Mouse (Mus musculus) urinary bladder, postnatal 14 days (tissue): ENCODE data around the gene Kcnj13.

ENCODE experiments used
- DNase-seq: peaks from one replicate; pipeline ENCODE4 v3.0.0; 2021; ENCODE audit warnings: low spot score

The Kcnj13 gene

DNA sequence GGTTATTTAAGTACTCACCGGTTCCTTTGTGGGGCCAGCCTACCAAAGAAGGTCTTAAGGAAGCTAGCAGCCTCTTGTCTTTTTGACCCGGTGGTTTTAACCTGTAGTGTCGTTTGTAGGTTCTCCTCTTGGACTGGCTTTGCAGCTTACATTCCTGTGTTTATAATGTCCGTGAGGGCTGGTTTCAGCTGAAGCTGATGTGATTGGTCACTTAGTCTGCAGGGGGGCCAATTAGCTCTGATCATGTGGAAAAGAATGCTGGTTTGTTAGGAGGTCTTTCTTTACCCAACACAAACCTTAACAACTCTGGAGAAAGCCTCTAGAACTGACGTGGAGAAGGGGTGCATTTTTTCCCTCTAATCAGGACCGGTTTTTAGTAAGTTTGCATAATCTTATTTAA, at the start of gene Kcnj13:
TSS of gene Kcnj13 (minus strand) at position 136 of the 400 bp plus-strand sequence.
- no peak for DNase-seq

DNA sequence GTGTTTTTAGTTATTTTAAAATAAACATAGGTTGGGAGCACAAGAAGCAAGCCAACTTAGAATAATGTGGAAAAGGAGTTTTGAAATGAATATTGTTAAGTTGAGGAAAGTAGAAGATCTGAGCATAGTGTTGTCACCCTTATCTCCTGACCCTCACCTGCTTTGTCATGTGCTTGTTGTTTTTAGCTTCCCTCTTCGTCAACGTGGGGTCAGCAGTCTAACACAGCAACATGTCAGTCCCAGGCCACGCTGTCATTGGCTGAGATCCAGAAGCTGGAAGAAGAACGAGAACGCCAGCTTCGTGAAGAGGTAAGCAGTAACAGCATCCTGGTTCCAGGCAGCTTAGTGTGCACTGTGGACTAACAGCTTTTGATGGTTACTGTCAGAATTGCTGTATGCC, 42.1 kb upstream of the Kcnj13 start:
- no peak for DNase-seq

DNA sequence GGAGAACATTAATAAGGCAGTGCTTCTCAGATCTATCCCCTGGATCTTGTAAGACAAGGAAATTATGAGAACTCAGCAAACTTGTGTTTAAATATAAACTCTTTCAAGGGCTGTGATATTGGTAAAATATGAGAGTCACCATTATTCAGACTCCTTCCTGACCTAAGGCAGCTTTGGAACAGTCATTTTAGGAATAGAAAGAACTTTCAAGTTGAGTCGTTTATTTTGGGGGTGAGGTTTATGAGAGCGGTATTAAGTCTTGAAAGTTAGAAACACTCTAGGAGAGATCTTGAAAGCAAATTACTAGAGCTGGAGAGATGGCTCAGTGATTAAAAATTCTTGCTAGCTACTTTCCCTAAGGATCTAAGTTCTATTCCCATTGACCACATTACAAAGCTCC, 40.6 kb upstream of the Kcnj13 start:
- no peak for DNase-seq

DNA sequence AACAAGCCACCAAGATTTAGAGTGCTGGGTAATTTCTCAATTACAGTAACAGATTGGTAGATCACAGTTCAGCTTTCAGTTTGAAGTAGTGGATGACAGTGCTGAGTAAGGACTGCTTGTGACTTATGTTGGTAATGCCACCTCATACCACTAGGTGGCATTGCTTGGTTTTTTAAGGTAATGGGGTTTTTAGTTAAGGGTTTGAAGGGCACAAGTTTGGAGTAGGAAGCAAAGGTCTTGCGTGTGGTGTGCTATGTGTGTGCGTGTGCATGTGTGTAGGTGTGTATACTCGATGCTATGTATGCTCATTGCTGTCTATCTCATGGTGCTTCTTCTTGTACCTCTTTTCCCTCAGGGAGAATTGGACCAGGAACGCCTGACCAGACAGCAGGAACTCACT, 24.2 kb upstream of the Kcnj13 start:
- DNase-seq, result no peak

DNA sequence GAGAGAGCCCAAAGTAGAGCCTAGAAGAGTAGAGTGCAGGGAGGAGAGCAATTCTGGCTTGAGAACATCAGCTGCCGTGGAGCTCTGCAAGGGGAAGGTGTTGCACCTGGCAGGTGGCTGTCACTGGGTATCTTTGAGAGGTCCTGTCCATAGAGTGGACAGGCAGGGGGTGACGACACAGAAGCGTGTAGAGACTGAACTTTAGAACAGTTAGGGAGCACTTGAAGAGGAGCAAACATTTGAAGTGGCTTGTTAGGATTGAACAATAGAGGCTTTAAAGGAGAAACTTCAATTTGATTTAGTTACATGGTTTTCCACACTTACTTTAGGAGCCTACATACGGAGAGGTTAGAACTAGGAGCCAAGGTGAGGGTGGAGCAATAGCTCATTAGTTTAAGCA, 14.9 kb upstream of the Kcnj13 start:
- DNase-seq, result no peak

DNA sequence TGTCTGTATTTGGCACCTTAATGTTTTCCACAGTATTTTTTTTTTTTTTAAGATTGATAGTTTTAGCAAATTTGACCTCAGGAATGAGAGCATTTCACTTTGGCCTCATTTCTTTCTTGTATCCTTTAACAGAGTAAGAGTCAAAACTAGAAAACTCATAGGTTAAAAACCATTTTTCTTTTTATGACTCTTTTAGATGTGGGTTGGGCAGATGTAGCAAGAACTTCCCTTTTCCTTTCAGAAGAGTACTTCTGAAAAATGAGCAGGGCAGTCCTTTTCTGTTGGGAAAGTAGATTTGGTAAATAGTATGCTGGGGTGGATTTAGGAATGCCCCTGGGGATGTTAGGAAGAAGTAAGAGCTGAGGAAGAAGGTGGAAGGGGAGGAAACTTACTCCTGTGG, 11.5 kb upstream of the Kcnj13 start:
- no peak for DNase-seq

DNA sequence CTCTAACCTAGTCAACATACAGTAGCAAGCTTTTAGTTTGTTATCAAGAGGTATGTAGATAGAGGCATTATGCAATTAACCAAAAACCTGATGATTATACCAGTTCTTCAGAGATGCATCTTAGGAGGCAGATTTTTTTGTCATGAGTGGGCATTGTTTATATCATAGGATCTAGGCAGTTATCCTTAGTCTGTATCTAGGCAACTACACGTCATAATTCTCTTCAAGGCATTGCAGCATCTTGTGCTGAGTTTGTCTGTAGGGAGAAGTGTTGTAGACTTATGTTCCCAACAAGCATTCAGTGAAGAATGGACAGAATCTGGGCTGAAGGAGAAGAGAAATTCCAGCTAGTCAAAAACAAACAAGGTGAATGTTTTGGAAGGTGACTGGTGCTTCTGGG, 10.2 kb upstream of the Kcnj13 start:
- DNase-seq, result no peak

DNA sequence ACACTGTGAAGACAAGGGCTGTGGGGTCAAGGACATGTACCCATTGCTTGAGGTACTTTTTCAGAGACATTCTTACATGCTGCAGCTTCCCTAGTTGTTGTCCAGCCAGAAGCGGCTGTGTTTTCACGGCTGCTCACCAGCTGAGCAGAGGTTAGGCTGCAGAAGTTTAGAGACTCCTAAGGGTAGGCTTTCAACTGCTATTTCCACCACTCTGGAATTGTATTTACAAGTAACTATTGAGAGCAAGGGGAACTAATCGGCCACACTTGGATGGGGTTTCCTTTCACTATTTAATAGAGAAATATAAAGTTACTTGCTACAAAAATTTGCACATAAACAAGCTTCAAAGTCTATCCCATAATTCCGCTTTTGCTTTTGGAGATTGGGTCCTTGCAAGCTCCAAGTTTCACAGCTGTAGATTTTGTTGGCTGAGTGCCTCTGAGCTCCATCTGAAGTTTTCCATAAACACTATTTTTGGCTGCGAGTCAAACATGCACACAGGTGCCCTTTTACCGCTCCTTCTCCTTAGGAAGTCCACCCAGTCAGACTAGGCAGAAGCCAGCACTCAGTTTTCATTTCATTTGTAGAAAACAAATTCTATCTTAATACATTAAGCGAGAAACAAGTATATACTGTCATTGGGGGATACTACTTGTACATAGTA, 2.5 kb upstream of the Kcnj13 start:
- DNase-seq, result no peak

DNA sequence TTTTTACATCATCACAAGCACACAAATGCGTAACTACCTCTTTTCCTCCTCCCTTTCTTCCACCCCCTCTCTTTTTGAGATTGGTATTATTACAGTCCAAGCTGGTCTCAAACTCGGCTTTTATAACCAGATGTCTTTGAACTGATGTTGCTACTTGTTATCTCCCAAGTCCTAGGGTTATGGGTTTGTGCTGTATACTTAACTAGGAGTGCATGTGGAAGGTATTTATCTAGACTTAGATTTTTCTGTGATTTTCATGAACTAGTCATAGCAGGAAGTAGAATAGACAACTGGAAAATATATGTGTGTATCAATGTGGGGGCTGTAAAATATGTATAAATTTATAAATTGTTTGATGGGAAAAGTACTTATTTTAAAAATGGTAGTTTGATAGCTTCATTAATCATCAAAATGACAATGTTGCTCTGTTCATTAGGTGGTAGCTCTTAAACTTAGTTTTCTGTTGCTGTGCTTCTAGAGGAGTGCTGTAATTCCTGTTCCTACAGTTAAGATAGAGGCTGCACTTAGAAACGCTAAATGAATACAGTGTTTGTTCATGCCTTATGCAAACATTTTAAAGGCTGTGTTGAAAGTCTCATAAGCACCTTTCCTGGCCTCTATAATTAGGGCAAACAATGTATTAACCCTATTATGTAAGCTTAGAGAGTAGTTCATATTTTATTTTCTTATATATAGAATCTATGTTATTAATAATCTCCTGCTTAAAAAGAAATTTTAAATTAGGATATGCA, 909 bp downstream of the Kcnj13 start:
- no peak for DNase-seq

DNA sequence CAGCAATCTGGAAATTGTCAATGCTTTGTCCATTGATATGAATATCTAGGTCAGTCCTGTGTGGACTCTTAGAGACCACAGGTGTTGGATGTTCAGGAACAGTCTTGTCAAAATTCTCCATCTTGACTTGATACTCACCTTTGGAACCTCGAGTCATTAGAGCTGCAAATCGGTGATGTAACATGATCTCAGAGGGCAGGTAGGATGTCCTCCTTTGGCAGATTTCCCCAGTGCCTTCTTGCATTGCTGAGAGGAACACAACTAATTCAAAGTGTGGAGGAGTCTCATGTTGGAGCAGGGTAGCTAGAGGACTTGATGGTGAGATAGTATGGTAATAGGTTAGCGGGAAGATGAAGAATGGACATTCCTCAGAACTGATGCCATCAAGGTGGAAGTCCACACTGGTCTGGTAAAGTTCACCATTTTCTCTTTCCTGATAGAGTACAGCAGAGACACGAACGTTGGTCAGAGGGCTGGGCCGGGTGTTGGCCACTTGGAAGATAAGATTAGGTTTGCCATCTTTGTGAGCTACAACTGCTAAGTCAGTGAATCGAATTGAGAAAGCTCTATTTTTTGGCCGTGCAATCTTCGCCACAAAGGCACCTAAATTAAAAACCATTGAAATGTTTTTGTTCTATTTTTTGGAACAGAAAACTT, 8.0 kb downstream of the Kcnj13 start:
- no peak for DNase-seq

DNA sequence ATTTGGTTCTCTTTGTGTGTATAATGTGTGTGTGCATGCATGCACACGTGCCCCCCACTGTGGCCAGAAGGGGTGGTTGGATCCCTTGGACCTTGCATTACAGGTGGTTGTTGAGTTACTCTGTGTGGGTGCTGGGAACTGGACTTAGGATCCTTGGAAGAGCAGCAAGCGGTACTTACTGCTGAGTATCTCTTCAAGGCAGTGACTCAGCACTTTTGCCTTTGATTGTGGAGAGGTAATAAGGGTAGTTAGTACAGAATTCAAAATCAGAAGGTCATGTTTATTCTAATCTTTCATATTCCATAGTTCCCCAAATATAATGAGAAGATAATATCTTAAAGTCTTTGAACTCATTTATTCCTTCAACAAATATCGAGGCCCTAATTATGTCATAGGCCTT, 13.4 kb downstream of the Kcnj13 start:
- no peak for DNase-seq

DNA sequence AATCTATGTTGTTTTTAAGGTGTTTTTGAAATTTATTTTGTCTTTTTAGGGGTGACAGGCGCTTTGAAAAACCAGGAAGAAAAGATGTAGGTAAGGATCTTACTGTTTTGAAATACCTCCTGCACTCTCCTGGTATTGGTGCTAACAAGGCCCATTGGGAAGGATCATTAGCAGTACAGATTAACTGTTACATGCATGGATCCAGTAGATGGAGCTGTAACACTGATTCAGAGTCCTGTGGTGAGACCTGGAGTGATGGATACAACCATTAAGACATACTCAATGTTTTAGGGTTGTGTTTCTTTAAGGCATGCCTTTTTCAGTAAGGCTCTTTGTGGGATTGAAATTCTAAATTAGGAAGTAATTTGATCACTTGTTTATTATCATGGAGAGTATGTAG, 14.6 kb downstream of the Kcnj13 start:
- no peak for DNase-seq

DNA sequence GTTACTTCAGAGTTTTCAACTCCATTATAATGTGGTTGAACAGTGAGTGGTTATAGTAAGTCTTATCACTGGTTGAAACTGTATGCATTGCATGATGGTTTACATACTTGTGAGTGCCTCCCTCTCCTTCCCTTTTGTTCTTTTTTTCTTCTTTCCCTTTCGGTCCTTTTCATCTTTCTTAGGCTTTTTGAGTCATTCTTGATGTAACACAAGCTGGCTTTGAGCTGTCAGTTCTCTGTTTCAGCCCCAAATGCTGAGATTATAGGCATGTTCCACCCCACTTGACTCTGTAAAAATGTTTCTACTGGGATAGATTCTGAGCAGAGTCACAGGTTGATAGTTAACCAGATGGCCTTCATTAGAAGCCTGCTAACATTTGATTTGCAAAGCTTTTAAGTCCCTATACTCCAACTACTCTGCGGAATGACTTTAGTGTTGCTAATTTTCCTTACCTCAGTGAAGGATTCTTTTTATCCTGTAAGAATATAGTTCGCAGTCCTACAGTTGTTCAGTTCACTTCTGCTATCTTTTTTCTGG, 16.4 kb downstream of the Kcnj13 start:
- DNase-seq, result no peak

DNA sequence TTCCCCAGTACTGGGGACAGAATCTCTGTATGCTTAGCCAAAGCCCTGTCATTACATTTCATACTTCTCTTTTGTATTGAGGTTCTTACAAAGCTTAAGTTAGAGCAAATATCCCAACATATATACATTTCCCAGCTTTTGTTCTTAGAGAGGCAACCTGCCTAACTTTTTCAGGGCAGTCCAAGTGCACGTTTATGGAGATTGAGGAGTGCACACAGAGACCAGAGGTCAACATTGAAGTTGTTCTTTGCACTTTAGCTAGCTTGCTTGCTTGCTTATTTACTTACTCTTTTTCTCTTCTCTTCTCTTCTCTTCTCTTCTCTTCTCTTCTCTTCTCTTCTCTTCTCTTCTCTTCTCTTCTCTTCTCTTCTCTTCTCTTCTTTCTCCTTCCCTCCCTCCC, 34.3 kb downstream of the Kcnj13 start:
- DNase-seq, result no peak

DNA sequence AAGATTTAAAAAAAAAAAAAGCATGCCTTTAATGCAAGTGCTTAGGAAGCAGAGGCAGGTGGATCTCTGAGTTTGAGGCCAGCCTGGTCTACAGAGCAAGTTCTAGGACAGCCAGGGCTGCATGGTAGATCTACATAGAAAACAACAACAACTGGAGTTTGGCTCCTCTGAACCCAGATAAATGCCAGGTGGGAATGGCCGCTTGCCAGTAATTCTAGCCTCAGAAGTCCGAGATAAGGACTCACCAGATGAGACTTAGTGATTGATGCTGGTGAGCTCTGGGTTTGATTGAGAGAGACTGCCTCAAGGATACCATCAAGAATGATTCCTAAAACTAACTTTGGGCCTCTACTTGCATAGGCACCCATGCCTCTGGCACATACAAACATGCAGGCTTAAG, 44.0 kb downstream of the Kcnj13 start:
- DNase-seq, result no peak
